Mouse (Mus musculus): ENCODE data around the gene Btbd35f14.
"Not testable (repeated sequence)": the region's sequence is repeated elsewhere in the genome, so short reads cannot be mapped to it uniquely, and the experiment has no call there.

Btbd35f14 gene

DNA sequence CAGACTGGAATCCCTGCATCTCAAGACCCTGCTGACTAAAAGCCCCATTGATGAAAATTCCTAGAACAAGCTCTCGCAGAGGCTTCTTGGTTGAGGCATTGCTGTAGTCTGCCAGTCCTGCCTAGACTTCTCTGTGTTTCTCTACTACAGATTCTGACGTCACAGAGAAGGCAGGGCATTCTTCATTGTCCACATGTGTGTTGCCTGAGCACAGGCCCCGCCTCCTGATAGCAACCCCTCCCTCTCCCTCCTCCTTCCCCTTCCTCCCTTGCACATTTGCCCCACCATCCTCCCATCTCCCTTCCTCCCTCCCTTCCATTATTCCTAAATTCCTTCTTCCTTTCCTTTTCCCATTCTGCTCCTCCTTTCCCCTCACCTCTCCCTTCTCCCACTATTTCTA lies at the start of gene Btbd35f14:
TSS of gene Btbd35f14 (minus strand) at position 101 of the 400 bp plus-strand sequence.
- in situ Hi-C loops (cut with MboI, MseI) = not testable (repeated sequence)

DNA sequence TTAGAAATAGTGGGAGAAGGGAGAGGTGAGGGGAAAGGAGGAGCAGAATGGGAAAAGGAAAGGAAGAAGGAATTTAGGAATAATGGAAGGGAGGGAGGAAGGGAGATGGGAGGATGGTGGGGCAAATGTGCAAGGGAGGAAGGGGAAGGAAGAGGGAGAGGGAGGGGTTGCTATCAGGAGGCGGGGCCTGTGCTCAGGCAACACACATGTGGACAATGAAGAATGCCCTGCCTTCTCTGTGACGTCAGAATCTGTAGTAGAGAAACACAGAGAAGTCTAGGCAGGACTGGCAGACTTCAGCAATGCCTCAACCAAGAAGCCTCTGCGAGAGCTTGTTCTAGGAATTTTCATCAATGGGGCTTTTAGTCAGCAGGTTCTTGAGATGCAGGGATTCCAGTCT lies 45.3 kb downstream of the Btbd35f14 start, which contains the start of gene Btbd35f13:
TSS of gene Btbd35f13 (plus strand) at position 301 of the 400 bp plus-strand sequence.
- in situ Hi-C loops (cut with MboI, MseI) = not testable (repeated sequence)

Data from T-helper 1 cell (primary cell).